Mouse (Mus musculus) liver, adult 2 months (tissue): Measurements from ENCODE around the gene Dlg2.

ENCODE experiments used
- CTCF ChIP-seq: fragments of 200-500 bp; IDR thresholded peaks from 2 replicates; pipeline ENCODE4 v1.5.1; 2011; ENCODE audit warnings: low read depth, low read length, control low read depth
- POLR2A ChIP-seq: fragments of 200-500 bp; IDR thresholded peaks from 2 replicates; pipeline ENCODE4 v1.6.1; 2011; ENCODE audit warnings: low read length, control low read depth; ENCODE audit not compliant: insufficient read depth; ENCODE audit errors: extremely low read depth

DNA sequence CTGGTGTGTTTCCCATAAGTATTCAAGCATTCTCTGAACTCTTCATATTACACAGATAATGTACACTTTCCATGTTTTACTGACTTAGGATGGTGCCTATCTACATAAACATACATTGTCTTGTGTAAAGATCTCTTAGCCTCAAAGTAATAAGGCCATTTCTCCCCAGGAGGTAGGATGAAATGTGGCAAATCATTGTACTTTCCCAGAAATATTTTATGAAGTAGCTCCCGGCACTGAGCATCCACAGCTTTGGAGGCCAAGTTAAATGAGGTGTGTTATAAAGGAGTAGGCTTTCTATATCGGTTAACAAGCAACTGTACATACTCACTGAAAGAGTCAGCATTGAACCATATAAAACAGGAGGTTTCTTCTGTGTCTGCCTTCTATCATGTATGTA, 1960.7 kb downstream of the Dlg2 start:
- TF ChIP-seq POLR2A: no peak
- TF ChIP-seq CTCF: no peak
